Mouse (Mus musculus): ENCODE measurements around the gene Vsig8.

Vsig8 gene

DNA sequence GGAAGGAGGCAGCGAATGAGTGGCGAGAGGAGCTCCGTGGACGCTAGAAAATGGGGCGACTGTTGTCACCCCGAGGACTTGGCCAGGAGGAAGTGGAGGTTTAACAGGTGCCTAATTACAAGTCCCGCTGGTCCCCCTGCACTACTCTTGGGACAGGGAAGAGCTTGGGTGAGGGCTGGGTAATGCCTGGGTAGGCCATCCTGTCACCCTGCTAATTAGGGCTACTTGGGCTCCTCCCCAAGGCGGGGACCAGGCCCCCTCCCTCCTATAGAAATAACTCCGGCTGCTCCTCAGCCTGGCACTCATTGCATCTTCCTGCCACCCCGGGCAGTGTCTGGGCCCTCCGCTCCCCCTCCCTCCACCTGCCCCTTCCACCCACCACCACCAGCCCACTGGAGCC lies at the start of gene Vsig8:
TSS of gene Vsig8 (plus strand) at position 301 of the 400 bp plus-strand sequence.
- no peak for DNase-seq

GRCm38 (mm10) chr1:172507001-172507400 lies 48.7 kb upstream of the Vsig8 start:
- DNase-seq: no peak

DNA sequence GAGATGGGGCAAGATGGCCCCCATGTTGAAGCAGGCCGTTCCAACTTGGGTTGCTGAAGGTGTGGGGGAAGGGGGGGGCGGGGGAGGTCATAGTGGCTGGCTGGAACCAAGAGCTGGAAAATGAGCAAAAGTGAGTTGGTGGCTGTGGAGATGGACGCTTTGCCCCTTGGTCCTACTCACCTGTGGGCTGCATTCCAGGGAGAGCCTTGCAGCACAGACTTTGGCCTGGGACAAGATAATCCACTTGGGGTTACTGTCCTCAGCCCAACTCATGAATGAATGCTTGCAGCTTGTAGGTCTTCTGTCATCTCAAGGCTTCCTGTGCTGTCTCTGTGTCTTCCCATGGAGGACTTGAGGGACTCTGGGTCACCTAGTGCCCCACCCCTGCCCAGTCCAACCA lies 48.0 kb upstream of the Vsig8 start:
- no peak for DNase-seq

GRCm38 (mm10) chr1:172508172-172508571 lies 47.6 kb upstream of the Vsig8 start:
- DNase-seq: no peak

- DNase-seq: no peak
These were observed 46.5 kb upstream of the Vsig8 start for GRCm38 (mm10) chr1:172509235-172509634.

DNA sequence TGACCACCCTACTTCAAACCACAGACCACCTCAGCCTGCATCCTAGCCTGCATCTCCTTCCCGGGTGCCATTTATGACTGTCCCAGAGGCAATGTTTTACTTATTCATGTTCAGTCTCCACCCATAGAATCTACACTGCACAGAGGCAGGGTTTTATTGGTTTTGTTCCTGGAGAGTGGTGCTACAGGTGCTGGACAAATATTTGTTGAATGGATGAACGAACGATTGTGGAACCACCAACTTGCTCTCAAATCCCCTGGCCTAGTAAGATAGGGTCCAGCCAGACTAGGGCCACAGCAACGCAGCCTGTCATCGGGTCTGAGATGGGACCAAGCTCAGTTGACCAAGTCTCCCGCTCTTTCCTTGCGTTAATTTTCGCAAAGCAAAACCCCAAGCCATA lies 45.8 kb upstream of the Vsig8 start:
- no peak for DNase-seq

DNA sequence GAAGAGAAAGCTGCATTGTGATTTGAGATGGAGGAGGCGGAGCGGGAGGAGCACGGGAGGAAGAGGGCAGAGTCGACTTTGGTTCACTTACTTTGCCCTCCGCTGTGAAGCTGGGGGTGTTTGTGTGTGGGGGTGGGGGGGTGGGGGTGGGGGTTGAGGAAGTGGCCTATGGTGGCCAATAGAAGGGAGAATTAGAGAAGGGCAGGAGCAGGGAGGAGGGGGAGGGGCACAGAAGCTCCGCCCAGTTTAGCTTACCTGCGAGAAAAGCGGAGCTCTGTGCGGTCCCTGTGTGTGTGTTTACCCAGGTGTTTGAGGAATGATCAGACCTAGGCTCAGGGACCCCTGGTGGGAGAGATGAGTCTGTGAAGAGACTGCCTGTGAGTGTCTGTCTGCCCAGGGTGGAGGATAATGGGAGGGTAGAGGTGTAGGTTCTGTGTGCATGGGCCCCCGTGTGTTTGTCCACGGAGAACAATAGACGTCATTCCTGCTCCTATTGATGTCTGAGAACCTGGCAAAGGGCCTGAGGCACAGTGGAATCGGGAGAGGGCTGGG lies 45.2 kb upstream of the Vsig8 start:
- no peak for DNase-seq

DNA sequence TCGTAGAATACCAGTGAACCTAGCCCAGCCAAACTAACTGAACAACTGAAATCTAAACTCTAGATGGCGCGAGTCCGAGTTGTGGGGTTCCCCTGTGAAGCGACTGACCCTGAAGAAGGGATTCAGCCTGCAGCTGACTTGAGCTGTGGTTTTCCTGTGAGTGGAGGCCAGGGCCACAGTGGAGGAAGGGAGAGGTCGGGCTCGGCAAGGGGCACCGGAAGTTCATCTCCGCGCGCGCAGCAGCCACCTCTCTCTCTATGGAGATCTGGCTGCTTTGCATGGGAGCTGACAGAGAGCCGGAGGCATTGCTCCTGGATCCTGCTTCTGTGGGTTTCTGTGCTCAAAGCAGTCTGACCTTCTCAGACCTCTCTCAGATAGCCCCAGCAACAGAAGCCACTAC lies 42.8 kb upstream of the Vsig8 start:
- DNase-seq: no peak

- DNase-seq: no peak
These were observed 42.1 kb upstream of the Vsig8 start for GRCm38 (mm10) chr1:172513525-172514212.

DNA sequence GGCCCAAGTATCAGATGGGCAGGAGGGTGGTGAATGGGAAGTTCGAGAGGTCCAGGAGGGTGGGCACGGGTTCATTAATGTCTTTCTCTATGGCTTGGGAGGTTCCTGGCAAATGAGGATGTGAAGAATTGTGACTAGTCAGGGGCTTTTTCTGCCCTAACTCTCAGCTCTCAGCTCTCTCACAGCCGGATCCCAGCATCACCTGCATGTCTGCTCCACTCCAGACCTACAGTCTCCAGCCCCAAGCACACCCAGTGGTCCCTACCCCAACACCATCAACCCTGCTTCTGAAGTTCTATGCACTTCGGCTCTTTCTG lies 41.6 kb upstream of the Vsig8 start:
- no peak for DNase-seq

- no peak for DNase-seq
These were observed 41.0 kb upstream of the Vsig8 start for GRCm38 (mm10) chr1:172514551-172515268.

- no peak for DNase-seq
These were observed 40.3 kb upstream of the Vsig8 start for GRCm38 (mm10) chr1:172515396-172515795.

DNA sequence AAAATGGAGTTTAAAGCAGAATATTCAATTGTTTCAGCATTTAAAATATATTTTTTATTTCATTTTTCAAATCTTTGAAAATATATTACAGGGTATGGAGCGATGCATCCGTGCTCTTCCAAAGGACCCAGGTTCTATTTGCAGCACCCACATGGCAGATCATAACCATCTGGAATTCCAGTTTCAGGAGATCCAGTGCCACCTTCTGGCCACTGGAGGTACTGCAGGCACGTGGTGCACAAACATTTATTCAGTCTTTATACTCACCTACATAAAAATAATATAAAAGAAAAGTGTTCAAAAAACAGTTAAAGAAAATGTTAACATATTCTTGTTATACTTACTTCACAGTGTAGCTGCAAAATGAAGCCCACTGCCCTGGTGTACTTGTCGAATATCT lies 37.7 kb upstream of the Vsig8 start:
- no peak for DNase-seq

GRCm38 (mm10) chr1:172519644-172520043 lies 36.1 kb upstream of the Vsig8 start:
- DNase-seq: no peak

- DNase-seq: peak; percentile 82
These were observed 34.9 kb upstream of the Vsig8 start, which contains the start of gene Cfap45 for GRCm38 (mm10) chr1:172520576-172521440. Gene Cfap45 (plus strand): TSS chr1:172520801.

DNA sequence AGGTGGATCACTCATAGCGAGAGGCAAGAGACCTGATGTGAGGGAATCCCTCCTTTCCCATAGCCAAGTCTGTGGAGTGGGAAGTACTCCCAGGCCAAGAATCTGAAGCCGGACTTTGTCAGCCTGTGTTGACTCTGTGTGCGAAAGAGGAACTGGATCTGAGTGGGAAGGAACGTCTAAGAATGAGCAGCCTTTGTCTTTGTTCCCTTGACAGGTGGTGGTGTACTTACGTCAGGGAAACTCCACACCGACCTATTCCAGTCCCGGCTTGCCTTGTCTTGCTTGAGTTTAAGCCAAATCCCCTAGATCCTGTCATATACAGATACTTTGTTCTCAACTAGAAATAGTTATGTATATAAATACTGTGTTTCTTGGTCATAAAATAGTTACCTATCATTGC lies 33.2 kb upstream of the Vsig8 start:
- no peak for DNase-seq

DNA sequence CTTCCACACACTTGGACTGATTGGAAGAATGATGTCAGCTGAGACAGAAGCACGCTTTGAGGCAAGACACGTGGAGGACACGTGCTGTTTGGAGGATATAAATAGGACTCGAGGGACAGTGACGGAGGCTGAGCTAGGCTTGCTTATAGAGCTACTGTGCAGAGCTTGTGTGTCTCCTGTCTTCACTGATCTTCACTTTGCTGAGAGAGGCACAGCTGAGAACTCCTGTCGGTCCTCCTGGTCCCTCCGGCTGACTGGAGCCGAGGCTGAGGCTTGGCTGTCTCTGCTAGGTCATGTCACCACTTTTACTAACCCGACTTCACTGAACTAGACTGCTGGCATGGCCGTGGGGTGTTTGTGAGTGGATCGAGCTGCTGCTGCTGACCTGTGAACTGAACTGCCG lies 32.0 kb upstream of the Vsig8 start:
- DNase-seq: no peak

DNA sequence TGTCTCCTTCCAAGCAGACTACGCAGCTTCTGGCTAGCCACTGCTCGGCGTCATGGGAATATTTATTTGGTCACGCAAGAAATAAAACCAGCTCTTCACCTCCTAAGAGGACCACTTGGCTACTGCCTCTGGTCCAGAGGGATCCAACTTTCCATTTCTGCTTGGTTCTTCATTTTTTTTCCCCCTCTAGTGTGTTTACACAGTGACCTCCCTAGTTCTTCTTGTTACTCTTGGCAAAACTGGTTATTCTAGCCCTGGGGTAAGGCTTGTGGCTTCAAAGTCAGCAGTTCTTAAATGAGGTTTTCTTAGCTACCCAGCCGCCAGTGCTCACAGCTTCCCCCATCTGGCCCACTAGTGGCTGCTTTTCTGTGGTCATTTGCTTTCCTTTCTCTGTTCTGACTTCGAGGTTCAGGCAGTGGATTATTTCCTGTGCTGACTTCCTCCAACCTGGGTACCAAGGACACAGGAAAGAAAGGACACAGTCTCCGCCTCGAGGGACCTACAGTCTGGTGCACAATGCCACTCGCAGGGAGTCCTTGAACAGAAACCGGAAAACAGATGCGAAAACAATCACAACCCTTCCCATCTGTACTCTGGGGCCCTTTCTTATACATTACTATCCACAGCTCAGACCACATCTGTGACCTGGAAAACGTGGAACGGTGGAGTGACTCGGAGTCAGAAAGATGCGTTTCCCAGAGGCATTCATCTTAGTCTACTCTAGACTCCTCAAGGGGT lies 30.5 kb upstream of the Vsig8 start:
- DNase-seq: peak; percentile 14

GRCm38 (mm10) chr1:172525971-172526370 lies 29.8 kb upstream of the Vsig8 start:
- no peak for DNase-seq

- DNase-seq: no peak
These were observed 29.2 kb upstream of the Vsig8 start for GRCm38 (mm10) chr1:172526380-172527081.

DNA sequence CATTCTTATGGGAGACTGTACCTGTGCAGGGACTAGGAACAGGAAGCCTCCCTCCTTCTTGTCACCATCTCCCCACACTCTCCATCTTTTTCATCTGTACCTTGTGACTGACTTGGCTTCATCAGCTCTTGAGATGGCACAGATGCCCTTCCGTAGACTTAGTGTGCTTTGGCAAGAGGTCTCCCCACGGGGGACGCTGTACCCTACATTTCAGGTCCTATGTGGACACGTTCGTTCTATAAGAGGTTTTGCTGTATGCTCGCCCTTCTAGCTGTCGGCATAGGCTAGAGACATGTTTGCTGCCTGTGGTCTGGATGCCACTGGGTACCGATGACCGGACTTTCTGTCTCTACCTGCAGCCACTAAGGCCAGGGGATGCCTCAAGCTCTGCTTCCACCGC lies 28.3 kb upstream of the Vsig8 start:
- DNase-seq: no peak

DNA sequence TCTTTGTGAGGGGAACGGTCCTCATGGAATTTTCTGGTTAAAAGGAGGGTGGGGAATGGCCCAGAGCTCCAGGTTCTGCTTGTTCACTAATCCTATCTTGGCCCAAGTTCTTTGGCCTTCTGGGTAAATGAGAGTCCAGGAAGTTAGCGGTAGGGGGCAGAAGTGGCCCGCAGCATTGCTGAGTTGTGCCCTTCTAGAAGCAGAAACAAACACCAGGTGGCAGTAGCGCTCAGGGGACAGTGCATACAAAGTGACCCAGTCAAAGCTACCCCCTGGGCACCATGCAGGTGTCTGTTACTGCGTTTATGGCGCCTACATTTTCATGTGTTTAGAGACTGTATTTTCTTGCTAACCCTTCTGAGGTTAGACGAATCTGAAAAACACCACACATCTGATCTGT lies 27.0 kb upstream of the Vsig8 start:
- DNase-seq: peak; percentile 83
